Mouse (Mus musculus) urinary bladder, adult 2 months (tissue): ENCODE results near the gene Map6. TPM values are rescaled to one million over a fixed set of nuclear protein-coding genes. Genes with fewer than 3 reads are reported as not detected.

ENCODE experiments used
- DNase-seq: peaks from one replicate; pipeline ENCODE4 v3.0.0; 2022; ENCODE audit warnings: low spot score
- polyA plus RNA-seq: library from polyadenylated mRNA; depleted of rRNA; stranded (reverse); fragments of >200 nt; gene quantifications from 2 replicates; pipeline ENCODE4 v1.2.3, GENCODE M21; 2012; rRNA removed

The Map6 gene
- 13.1 and 16.0 TPM in 2 replicates for polyA plus RNA-seq

- no peak for DNase-seq
Measured at GRCm38 (mm10) chr7:99267251-99267896, at the start of gene Map6. TSS of gene Map6 (plus strand) at chr7:99267447.

- no peak for DNase-seq
Measured at GRCm38 (mm10) chr7:99224225-99224624, 43.0 kb upstream of the Map6 start.

- DNase-seq, result no peak
Measured at GRCm38 (mm10) chr7:99224648-99225190, 42.5 kb upstream of the Map6 start.

GRCm38 (mm10) chr7:99225421-99225820, 41.8 kb upstream of the Map6 start:
- no peak for DNase-seq

- DNase-seq, result no peak
Measured at GRCm38 (mm10) chr7:99226662-99227061, 40.6 kb upstream of the Map6 start.

- no peak for DNase-seq
Measured at GRCm38 (mm10) chr7:99227267-99227666, 40.0 kb upstream of the Map6 start.

- no peak for DNase-seq
Measured at GRCm38 (mm10) chr7:99228825-99229224, 38.4 kb upstream of the Map6 start.

- no peak for DNase-seq
Measured at GRCm38 (mm10) chr7:99229411-99229810, 37.8 kb upstream of the Map6 start.

- no peak for DNase-seq
Measured at GRCm38 (mm10) chr7:99230061-99230747, 37.0 kb upstream of the Map6 start.

GRCm38 (mm10) chr7:99232571-99232970, 34.7 kb upstream of the Map6 start:
- no peak for DNase-seq

- DNase-seq, result no peak
Measured at GRCm38 (mm10) chr7:99234916-99235315, 32.3 kb upstream of the Map6 start.

- no peak for DNase-seq
Measured at GRCm38 (mm10) chr7:99235657-99236056, 31.6 kb upstream of the Map6 start.

GRCm38 (mm10) chr7:99236888-99237660, 30.2 kb upstream of the Map6 start:
- no peak for DNase-seq

GRCm38 (mm10) chr7:99238417-99238816, 28.8 kb upstream of the Map6 start, which contains the start of gene Mogat2:
TSS of gene Mogat2 (minus strand) at chr7:99238619.
- DNase-seq, result no peak

GRCm38 (mm10) chr7:99242097-99242496, 25.1 kb upstream of the Map6 start:
- DNase-seq, result no peak

GRCm38 (mm10) chr7:99248157-99248742, 19.0 kb upstream of the Map6 start:
- DNase-seq, result no peak

GRCm38 (mm10) chr7:99248906-99249581, 18.2 kb upstream of the Map6 start:
- no peak for DNase-seq

- DNase-seq, result no peak
Measured at GRCm38 (mm10) chr7:99249582-99249911, 17.7 kb upstream of the Map6 start.

GRCm38 (mm10) chr7:99250386-99250785, 16.9 kb upstream of the Map6 start:
- no peak for DNase-seq

- no peak for DNase-seq
Measured at GRCm38 (mm10) chr7:99255006-99255405, 12.2 kb upstream of the Map6 start.

GRCm38 (mm10) chr7:99261900-99262299, 5.3 kb upstream of the Map6 start:
- no peak for DNase-seq

GRCm38 (mm10) chr7:99263509-99263908, 3.7 kb upstream of the Map6 start:
- no peak for DNase-seq
